In genomic region chr19:46038851-46039260, GRCm38 (mm10) we compare ENCODE assay signal across 8 mouse cellular contexts. TPM values are rescaled to one million over a fixed set of nuclear protein-coding genes. Genes with fewer than 3 reads are reported as not detected.
DNase-seq lines count a peak whose midpoint lies in the region; ATAC-seq lines count a peak whose summit lies in the region.

No protein-coding gene starts in this region.

- no peak for ATAC-seq in embryonic facial prominence, embryonic 13.5 days (ENCODE audit: insufficient number of reproducible peaks, insufficient read depth, low FRiP score, low TSS enrichment, low read depth)
- peak; percentile 48 for ATAC-seq in intestine, embryonic 15.5 days
- peak; percentile 7; the same call in 1 of the 2 replicates for ATAC-seq in midbrain, embryonic 14.5 days (ENCODE audit: low FRiP score, low TSS enrichment)

- no peaks in the 10 kb centered on the region for H3K27me3 ChIP-seq in embryonic facial prominence, embryonic 13.5 days
- no peaks in the 10 kb centered on the region for H3K27me3 ChIP-seq in intestine, embryonic 15.5 days (replicated peaks)
- H3K27me3 ChIP-seq in midbrain, embryonic 14.5 days (ENCODE audit: control insufficient read depth, insufficient read depth, low read length), result no peaks in the 10 kb centered on the region

- peak overlapping the region; percentile 97 for H3K4me3 ChIP-seq in embryonic facial prominence, embryonic 13.5 days
- peak overlapping the region; percentile 75 for H3K4me3 ChIP-seq in intestine, embryonic 15.5 days (replicated peaks)
- H3K4me3 ChIP-seq in midbrain, embryonic 14.5 days (replicated peaks; ENCODE audit: low read depth, low read length), result peak overlapping the region; percentile 96

- 0% methylated on average over 13 of the region's 17 CpGs for WGBS in embryonic facial prominence, embryonic 13.5 days
- WGBS in intestine, embryonic 15.5 days, result 0% methylated on average over 17 of the region's 17 CpGs
- under 1% methylated on average over 15 of the region's 17 CpGs for WGBS in midbrain, embryonic 14.5 days

- peak overlapping the region; percentile 97 for H3K9ac ChIP-seq in embryonic facial prominence, embryonic 13.5 days
- peak overlapping the region; percentile 87 for H3K9ac ChIP-seq in intestine, embryonic 15.5 days
- peak overlapping the region; percentile 91 for H3K9ac ChIP-seq in midbrain, embryonic 14.5 days (replicated peaks; ENCODE audit: low read length)

- peak overlapping the region; percentile 99 for H3K27ac ChIP-seq in embryonic facial prominence, embryonic 13.5 days
- H3K27ac ChIP-seq in intestine, embryonic 15.5 days, result peak overlapping the region; percentile 93
- H3K27ac ChIP-seq in midbrain, embryonic 14.5 days (replicated peaks; ENCODE audit: low read depth, low read length), result peak overlapping the region; percentile 98

- H3K4me2 ChIP-seq in embryonic facial prominence, embryonic 13.5 days, result peak overlapping the region; percentile 93
- H3K4me2 ChIP-seq in intestine, embryonic 15.5 days (replicated peaks), result peak overlapping the region; percentile 90
- peak overlapping the region; percentile 100 for H3K4me2 ChIP-seq in midbrain, embryonic 14.5 days (ENCODE audit: low read length)

- H3K4me1 ChIP-seq in embryonic facial prominence, embryonic 13.5 days, result peaks cover 66% of the 10 kb centered on the region
- H3K4me1 ChIP-seq in intestine, embryonic 15.5 days (replicated peaks), result peaks cover 55% of the 10 kb centered on the region
- peaks cover 62% of the 10 kb centered on the region for H3K4me1 ChIP-seq in midbrain, embryonic 14.5 days (ENCODE audit: control insufficient read depth, insufficient read depth, low read length)

- no peaks in the 10 kb centered on the region for H3K9me3 ChIP-seq in embryonic facial prominence, embryonic 13.5 days
- H3K9me3 ChIP-seq in intestine, embryonic 15.5 days, result no peaks in the 10 kb centered on the region
- no peaks in the 10 kb centered on the region for H3K9me3 ChIP-seq in midbrain, embryonic 14.5 days (ENCODE audit: control insufficient read depth, low read length)

- peak; percentile 63 for DNase-seq in adrenal gland, adult 2 months
- no peak for DNase-seq in adrenal gland, adult 18-20 months (ENCODE audit: low spot score in 2 of 2)
- DNase-seq in 3134 (ENCODE audit: extremely low read depth, insufficient read length, low spot score), result peak; percentile 56
- DNase-seq in midbrain, embryonic 14.5 days, result no peak
- DNase-seq in retina, embryonic 14.5 days (ENCODE audit: low spot score), result no peak
- DNase-seq in layer of hippocampus, postnatal 25 days (ENCODE audit: extremely low spot score in 1 of 2, low spot score in 1 of 2), result no peak

- peaks cover 29% of the 10 kb centered on the region for H3K36me3 ChIP-seq in embryonic facial prominence, embryonic 13.5 days
- H3K36me3 ChIP-seq in intestine, embryonic 15.5 days, result peaks cover 25% of the 10 kb centered on the region
- H3K36me3 ChIP-seq in midbrain, embryonic 14.5 days (ENCODE audit: control insufficient read depth, insufficient read depth, low read length), result peaks cover 25% of the 10 kb centered on the region

RNA-seq across cellular contexts. Expression of gene Pprc1, which starts 5.8 kb away (rescaled TPM):
- total RNA-seq in adrenal gland, adult 2 months (2021), result 10 to 100 TPM; 22.5 to 36.4 TPM
- polyA plus RNA-seq in adrenal gland, adult 2 months (2012; rRNA removed), result 16.0 and 19.1 TPM in 2 replicates
- 10 to 100 TPM; 39.8 to 40.9 TPM for total RNA-seq in adrenal gland, adult 18-20 months (2021)
- polyA plus RNA-seq in embryonic facial prominence, embryonic 13.5 days (2015; fragmentation: Nextera tagmentation; extraction: Ambion mirVana), result 33.2 and 38.8 TPM in 2 replicates
- polyA plus RNA-seq in intestine, embryonic 15.5 days (2015; fragmentation: Nextera tagmentation; extraction: Ambion mirVana), result 31.0 and 36.5 TPM in 2 replicates
- polyA plus RNA-seq in midbrain, embryonic 14.5 days (2014; fragmentation: Nextera tagmentation; extraction: Ambion mirVana), result 21.1 and 21.5 TPM in 2 replicates
- total RNA-seq in layer of hippocampus, postnatal 25 days (2021), result 10 to 100 TPM; 28.1 to 34.8 TPM

RNA-seq across cellular contexts. Expression of gene Ldb1, which starts 6.2 kb away (rescaled TPM):
- 10 to 100 TPM; 58.2 to 67.1 TPM for total RNA-seq in adrenal gland, adult 2 months (2021)
- polyA plus RNA-seq in adrenal gland, adult 2 months (2012; rRNA removed), result 99.3 and 117 TPM in 2 replicates
- total RNA-seq in adrenal gland, adult 18-20 months (2021), result 10 to 100 TPM; 53.0 to 59.4 TPM
- 121 and 124 TPM in 2 replicates for polyA plus RNA-seq in embryonic facial prominence, embryonic 13.5 days (2015; fragmentation: Nextera tagmentation; extraction: Ambion mirVana)
- polyA plus RNA-seq in intestine, embryonic 15.5 days (2015; fragmentation: Nextera tagmentation; extraction: Ambion mirVana), result 53.2 and 57.8 TPM in 2 replicates
- 116 and 145 TPM in 2 replicates for polyA plus RNA-seq in midbrain, embryonic 14.5 days (2014; fragmentation: Nextera tagmentation; extraction: Ambion mirVana)
- 100 to 1,000 TPM; 106 to 118 TPM for total RNA-seq in layer of hippocampus, postnatal 25 days (2021)

RNA-seq across cellular contexts. Expression of gene Hps6, which starts 35.5 kb away (rescaled TPM):
- total RNA-seq in adrenal gland, adult 2 months (2021), result 10 to 100 TPM; 11.2 to 15.4 TPM
- polyA plus RNA-seq in adrenal gland, adult 2 months (2012; rRNA removed), result 16.7 and 19.7 TPM in 2 replicates
- 10 to 100 TPM in 1 of 2 experiments, 1 to 10 TPM in 1; 9.8 to 15.1 TPM for total RNA-seq in adrenal gland, adult 18-20 months (2021)
- polyA plus RNA-seq in embryonic facial prominence, embryonic 13.5 days (2015; fragmentation: Nextera tagmentation; extraction: Ambion mirVana), result 7.3 and 7.4 TPM in 2 replicates
- polyA plus RNA-seq in intestine, embryonic 15.5 days (2015; fragmentation: Nextera tagmentation; extraction: Ambion mirVana), result 8.8 and 9.5 TPM in 2 replicates
- 1.4 and 1.5 TPM in 2 replicates for polyA plus RNA-seq in midbrain, embryonic 14.5 days (2014; fragmentation: Nextera tagmentation; extraction: Ambion mirVana)
- 1 to 10 TPM; 4.9 to 7.3 TPM for total RNA-seq in layer of hippocampus, postnatal 25 days (2021)

RNA-seq across cellular contexts. Expression of gene Nolc1, which starts 36.8 kb away (rescaled TPM):
- 10 to 100 TPM; 44.6 to 72.2 TPM for total RNA-seq in adrenal gland, adult 2 months (2021)
- polyA plus RNA-seq in adrenal gland, adult 2 months (2012; rRNA removed), result 4.3 and 5.8 TPM in 2 replicates
- 10 to 100 TPM; 52.2 to 61.8 TPM for total RNA-seq in adrenal gland, adult 18-20 months (2021)
- polyA plus RNA-seq in embryonic facial prominence, embryonic 13.5 days (2015; fragmentation: Nextera tagmentation; extraction: Ambion mirVana), result 89.6 and 96.1 TPM in 2 replicates
- 99.0 and 107 TPM in 2 replicates for polyA plus RNA-seq in intestine, embryonic 15.5 days (2015; fragmentation: Nextera tagmentation; extraction: Ambion mirVana)
- 54.1 and 74.4 TPM in 2 replicates for polyA plus RNA-seq in midbrain, embryonic 14.5 days (2014; fragmentation: Nextera tagmentation; extraction: Ambion mirVana)
- total RNA-seq in layer of hippocampus, postnatal 25 days (2021), result 10 to 100 TPM; 44.7 to 48.4 TPM

RNA-seq across cellular contexts. Expression of gene Armh3, which starts 40.6 kb away (rescaled TPM):
- total RNA-seq in adrenal gland, adult 2 months (2021), result 10 to 100 TPM; 15.5 to 17.3 TPM
- polyA plus RNA-seq in adrenal gland, adult 2 months (2012; rRNA removed), result 6.1 and 8.5 TPM in 2 replicates
- 10 to 100 TPM; 12.0 to 12.3 TPM for total RNA-seq in adrenal gland, adult 18-20 months (2021)
- 22.3 TPM in 2 replicates for polyA plus RNA-seq in embryonic facial prominence, embryonic 13.5 days (2015; fragmentation: Nextera tagmentation; extraction: Ambion mirVana)
- 15.5 and 16.5 TPM in 2 replicates for polyA plus RNA-seq in intestine, embryonic 15.5 days (2015; fragmentation: Nextera tagmentation; extraction: Ambion mirVana)
- polyA plus RNA-seq in midbrain, embryonic 14.5 days (2014; fragmentation: Nextera tagmentation; extraction: Ambion mirVana), result 18.6 and 21.8 TPM in 2 replicates
- total RNA-seq in layer of hippocampus, postnatal 25 days (2021), result 10 to 100 TPM; 19.9 to 20.3 TPM

Comparison
In these comparisons a context has a peak if more than half of its experiments do, and no peak if none do; other contexts are left out.
1. DNase-seq: peak in adrenal gland, adult 2 months (single experiment) and 3134 (single experiment); none in adrenal gland, adult 18-20 months (0 of 2), midbrain, embryonic 14.5 days (single experiment), retina, embryonic 14.5 days (single experiment) and layer of hippocampus, postnatal 25 days (0 of 2).
2. Peak in every context shown above with its lines, with median percentiles within 50 percentile points of each other: H3K27ac ChIP-seq, H3K4me2 ChIP-seq, H3K4me3 ChIP-seq and H3K9ac ChIP-seq.